Mouse (Mus musculus) lung, embryonic 15.5 days (tissue): ENCODE measurements around the gene Rln3. TPM values are rescaled to one million over a fixed set of nuclear protein-coding genes. Genes with fewer than 3 reads are reported as not detected.
A peak's percentile ranks its signal among the peaks of the same experiment; 100 is the strongest.

Experiments
- ATAC-seq: fragments of 200-750 bp; cut with Nextera tagmentation; 2 replicates; pipeline ENCODE4 v1.8.0; 2017; ENCODE audit warnings: moderate number of reproducible peaks, borderline replicate concordance; ENCODE audit not compliant: low FRiP score, low TSS enrichment; ENCODE audit errors: extremely low read depth
- H3K27ac ChIP-seq: fragments of 300-500 bp; sonication (generic); 2 replicates; pipeline ENCODE4 v1.5.1; 2015; ENCODE audit warnings: moderate library complexity, mild to moderate bottlenecking, inconsistent platforms
- H3K27me3 ChIP-seq: fragments of 300-500 bp; sonication (generic); 2 replicates; pipeline ENCODE4 v1.6.1; 2015; ENCODE audit warnings: inconsistent platforms
- H3K36me3 ChIP-seq: fragments of 300-500 bp; sonication (generic); 2 replicates; pipeline ENCODE4 v1.6.1; 2015; ENCODE audit warnings: inconsistent platforms
- H3K4me1 ChIP-seq: fragments of 300-500 bp; sonication (generic); 2 replicates; pipeline ENCODE4 v1.6.1; 2015; ENCODE audit warnings: inconsistent platforms
- H3K4me2 ChIP-seq: fragments of 300-500 bp; sonication (generic); 2 replicates; pipeline ENCODE4 v1.6.1; 2015; ENCODE audit warnings: inconsistent platforms, mild to moderate bottlenecking, moderate library complexity
- H3K4me3 ChIP-seq: fragments of 300-500 bp; sonication (generic); 2 replicates; pipeline ENCODE4 v1.5.1; 2015; ENCODE audit warnings: mild to moderate bottlenecking, inconsistent platforms
- H3K9ac ChIP-seq: fragments of 300-500 bp; sonication (generic); 2 replicates; pipeline ENCODE4 v1.6.1; 2015; ENCODE audit warnings: inconsistent platforms
- H3K9me3 ChIP-seq: fragments of 300-500 bp; sonication (generic); 2 replicates; pipeline ENCODE4 v1.6.1; 2016; ENCODE audit warnings: inconsistent platforms
- WGBS: fragments of 180-500 bp; shearing (Covaris S2); methylation state at CpG from one replicate; pipeline ENCODE4 v1.1.7; 2015; 5-methylcytosine and 5-hydroxymethylcytosine counted together
- polyA plus RNA-seq: library from polyadenylated mRNA; unstranded; fragments of >200 nt; fragmentation: Nextera tagmentation; extraction: Ambion mirVana; gene quantifications from 2 replicates; pipeline ENCODE4 v1.2.1, GENCODE M21; 2015

Gene Rln3
- polyA plus RNA-seq, 1 experiment from 2014 or later = not detected

- H3K4me1 ChIP-seq = peaks cover 37% of the 10 kb centered on the region
- H3K9ac ChIP-seq = no peak overlapping the region
- H3K27me3 ChIP-seq = no peaks in the 10 kb centered on the region
- H3K4me2 ChIP-seq = no peak overlapping the region
- WGBS = 61% methylated on average over 3 of the region's 3 CpGs
- no peaks in the 10 kb centered on the region for H3K9me3 ChIP-seq
- ATAC-seq = no peak
- no peak overlapping the region for H3K4me3 ChIP-seq
- no peak overlapping the region for H3K27ac ChIP-seq
- 0 out of 2 replicates have a peak, but pooled peaks cover 3% of the 10 kb centered on the region for H3K36me3 ChIP-seq
Observed at GRCm38 (mm10) chr8:84071921-84072320, 27.1 kb upstream of the Rln3 start.

GRCm38 (mm10) chr8:84070667-84071066 is 25.9 kb upstream of the Rln3 start:
- no peak overlapping the region for H3K4me3 ChIP-seq
- WGBS = 68% methylated on average over 2 of the region's 2 CpGs
- peaks cover 37% of the 10 kb centered on the region for H3K4me1 ChIP-seq
- H3K27me3 ChIP-seq = no peaks in the 10 kb centered on the region
- H3K36me3 ChIP-seq = 0 out of 2 replicates have a peak, but pooled peaks cover 3% of the 10 kb centered on the region
- H3K9ac ChIP-seq = no peak overlapping the region
- H3K4me2 ChIP-seq = no peak overlapping the region
- no peak for ATAC-seq
- no peaks in the 10 kb centered on the region for H3K9me3 ChIP-seq
- H3K27ac ChIP-seq = no peak overlapping the region

GRCm38 (mm10) chr8:84070241-84070640 is 25.4 kb upstream of the Rln3 start:
- Histone ChIP-seq H3K36me3 (0 out of 2 replicates have a peak, but pooled peaks cover 3% of the 10 kb centered on the region), H3K4me1 (peaks cover 37% of the 10 kb centered on the region)

GRCm38 (mm10) chr8:84069750-84070149 is 24.9 kb upstream of the Rln3 start:
- ATAC-seq = no peak
- Histone ChIP-seq H3K4me2 (no peak overlapping the region), H3K27ac (no peak overlapping the region), H3K4me3 (no peak overlapping the region), H3K9ac (no peak overlapping the region), H3K9me3 (no peaks in the 10 kb centered on the region), H3K27me3 (no peaks in the 10 kb centered on the region), H3K36me3 (no peaks in the 10 kb centered on the region), H3K4me1 (peaks cover 37% of the 10 kb centered on the region)
- 65% methylated on average over 2 of the region's 2 CpGs for WGBS

More at GRCm38 (mm10) chr8:84070241-84070640, 25.4 kb upstream of the Rln3 start:
- H3K4me2 ChIP-seq = no peak overlapping the region
- H3K9ac ChIP-seq = no peak overlapping the region
- no peak overlapping the region for H3K27ac ChIP-seq
- no peak for ATAC-seq
- H3K9me3 ChIP-seq = no peaks in the 10 kb centered on the region
- no peak overlapping the region for H3K4me3 ChIP-seq
- WGBS = 76% methylated on average over 5 of the region's 5 CpGs
- H3K27me3 ChIP-seq = no peaks in the 10 kb centered on the region

- no peak overlapping the region for H3K27ac ChIP-seq
- ATAC-seq = no peak
- no peaks in the 10 kb centered on the region for H3K9me3 ChIP-seq
- 11% methylated on average over 1 of the region's 1 CpGs for WGBS
- H3K4me3 ChIP-seq = no peak overlapping the region; the same call in 1 of the 2 replicates
- H3K4me1 ChIP-seq = peaks cover 37% of the 10 kb centered on the region
- no peak overlapping the region for H3K4me2 ChIP-seq
- H3K9ac ChIP-seq = no peak overlapping the region
- H3K27me3 ChIP-seq = no peaks in the 10 kb centered on the region
- H3K36me3 ChIP-seq = no peaks in the 10 kb centered on the region
Observed at GRCm38 (mm10) chr8:84069169-84069568, 24.4 kb upstream of the Rln3 start.

- Histone ChIP-seq H3K4me3 (no peak overlapping the region; the same call in 1 of the 2 replicates), H3K4me1 (peaks cover 36% of the 10 kb centered on the region), H3K27ac (0 out of 2 replicates have a peak overlapping the region, but pooled peaks have one; percentile 24), H3K27me3 (no peaks in the 10 kb centered on the region), H3K9me3 (no peaks in the 10 kb centered on the region), H3K36me3 (no peaks in the 10 kb centered on the region), H3K4me2 (peak overlapping the region; percentile 50), H3K9ac (no peak overlapping the region)
- no peak for ATAC-seq
- 28% methylated on average over 12 of the region's 12 CpGs for WGBS
Observed at GRCm38 (mm10) chr8:84068316-84069035, 23.7 kb upstream of the Rln3 start.

GRCm38 (mm10) chr8:84067911-84068310 is 23.1 kb upstream of the Rln3 start:
- Histone ChIP-seq H3K27ac (no peak overlapping the region), H3K9me3 (no peaks in the 10 kb centered on the region), H3K36me3 (no peaks in the 10 kb centered on the region), H3K4me3 (peak overlapping the region; percentile 95), H3K4me1 (peaks cover 31% of the 10 kb centered on the region), H3K4me2 (peak overlapping the region; percentile 50), H3K9ac (peak overlapping the region; percentile 10; the same call in 1 of the 2 replicates), H3K27me3 (no peaks in the 10 kb centered on the region)
- ATAC-seq = no peak
- whole genome bisulfite sequencing = 73% methylated on average over 7 of the region's 7 CpGs

- Histone ChIP-seq H3K4me2 (peak overlapping the region; percentile 50), H3K27me3 (no peaks in the 10 kb centered on the region), H3K27ac (peak overlapping the region; percentile 98), H3K4me1 (peaks cover 31% of the 10 kb centered on the region), H3K36me3 (no peaks in the 10 kb centered on the region), H3K9ac (peak overlapping the region; percentile 84), H3K4me3 (peak overlapping the region; percentile 95), H3K9me3 (no peaks in the 10 kb centered on the region)
- WGBS = 2% methylated on average over 45 of the region's 58 CpGs
- peak; percentile 73 for ATAC-seq
Observed at GRCm38 (mm10) chr8:84067047-84067573, 22.3 kb upstream of the Rln3 start.

GRCm38 (mm10) chr8:84066291-84066930 is 21.6 kb upstream of the Rln3 start, which contains the start of gene Rfx1:
Gene Rfx1, plus strand, starts transcription at chr8:84066834.
- H3K27me3 ChIP-seq = no peaks in the 10 kb centered on the region
- ATAC-seq = peak; percentile 97
- H3K4me2 ChIP-seq = peak within 1 kb of the TSS; percentile 78
- H3K36me3 ChIP-seq = no peaks in the 10 kb centered on the region
- H3K4me3 ChIP-seq = peak within 1 kb of the TSS; percentile 95
- peak within 1 kb of the TSS; percentile 98 for H3K27ac ChIP-seq
- peaks cover 28% of the 10 kb centered on the region for H3K4me1 ChIP-seq
- H3K9me3 ChIP-seq = no peaks in the 10 kb centered on the region
- under 1% methylated on average over 51 of the region's 51 CpGs for WGBS
- H3K9ac ChIP-seq = peak within 1 kb of the TSS; percentile 84

GRCm38 (mm10) chr8:84065457-84066072 is 20.8 kb upstream of the Rln3 start:
- Histone ChIP-seq H3K4me3 (peak overlapping the region; percentile 95), H3K4me2 (peak overlapping the region; percentile 78), H3K36me3 (no peaks in the 10 kb centered on the region), H3K27ac (peak overlapping the region; percentile 90), H3K27me3 (no peaks in the 10 kb centered on the region), H3K4me1 (peaks cover 28% of the 10 kb centered on the region), H3K9ac (peak overlapping the region; percentile 63), H3K9me3 (no peaks in the 10 kb centered on the region)
- 19% methylated on average over 5 of the region's 5 CpGs for WGBS
- no peak for ATAC-seq

- peak within 1 kb of the TSS; percentile 90 for H3K27ac ChIP-seq
- H3K4me2 ChIP-seq = peak within 1 kb of the TSS; percentile 78
- peaks cover 26% of the 10 kb centered on the region for H3K4me1 ChIP-seq
- H3K4me3 ChIP-seq = peak within 1 kb of the TSS; percentile 95
- no peak for ATAC-seq
- H3K9me3 ChIP-seq = no peaks in the 10 kb centered on the region
- peak within 1 kb of the TSS; percentile 63 for H3K9ac ChIP-seq
- H3K27me3 ChIP-seq = no peaks in the 10 kb centered on the region
- 95% methylated on average over 1 of the region's 1 CpGs for WGBS
- H3K36me3 ChIP-seq = no peaks in the 10 kb centered on the region
Observed at GRCm38 (mm10) chr8:84065037-84065436, 20.2 kb upstream of the Rln3 start, which contains the start of gene Gm10643. Gene Gm10643, minus strand, starts transcription at chr8:84065137.
